Mouse (Mus musculus) c-Kit-negative CD71-positive TER-119-positive erythroid progenitor cells, embryonic 14.5 days (primary cell): Measurements from ENCODE around the gene Mgll.

Source experiments
- DNase-seq: peaks from one replicate; pipeline ENCODE4 v3.0.0-alpha.2; 2013; ENCODE audit warnings: low read depth, low spot score

Gene Mgll

GRCm38 (mm10) chr6:88717143-88718032, 6.8 kb upstream of the Mgll start:
- no peak for DNase-seq

GRCm38 (mm10) chr6:88718033-88718725, 6.0 kb upstream of the Mgll start:
- no peak for DNase-seq

GRCm38 (mm10) chr6:88721059-88721458, 3.2 kb upstream of the Mgll start:
- DNase-seq, result no peak

GRCm38 (mm10) chr6:88722906-88723305, 1.3 kb upstream of the Mgll start:
- no peak for DNase-seq

- no peak for DNase-seq
Observed at GRCm38 (mm10) chr6:88723806-88724312, 353 bp upstream of the Mgll start.

GRCm38 (mm10) chr6:88725590-88725989, 1.4 kb downstream of the Mgll start:
- no peak for DNase-seq

- no peak for DNase-seq
Observed at GRCm38 (mm10) chr6:88726252-88727211, 2.3 kb downstream of the Mgll start.

GRCm38 (mm10) chr6:88727490-88727889, 3.3 kb downstream of the Mgll start:
- DNase-seq, result no peak

- DNase-seq, result no peak
Observed at GRCm38 (mm10) chr6:88728054-88728453, 3.8 kb downstream of the Mgll start.

- DNase-seq, result no peak
Observed at GRCm38 (mm10) chr6:88728515-88728914, 4.3 kb downstream of the Mgll start.

- DNase-seq, result peak; percentile 80
Observed at GRCm38 (mm10) chr6:88731211-88731751, 7.1 kb downstream of the Mgll start.

GRCm38 (mm10) chr6:88731991-88732390, 7.8 kb downstream of the Mgll start:
- no peak for DNase-seq

- no peak for DNase-seq
Observed at GRCm38 (mm10) chr6:88732643-88733613, 8.7 kb downstream of the Mgll start.

GRCm38 (mm10) chr6:88736337-88736736, 12.1 kb downstream of the Mgll start:
- no peak for DNase-seq

- DNase-seq, result no peak
Observed at GRCm38 (mm10) chr6:88736741-88737508, 12.7 kb downstream of the Mgll start.

- no peak for DNase-seq
Observed at GRCm38 (mm10) chr6:88737509-88737888, 13.3 kb downstream of the Mgll start.

- DNase-seq, result no peak
Observed at GRCm38 (mm10) chr6:88741041-88741440, 16.8 kb downstream of the Mgll start.

GRCm38 (mm10) chr6:88741791-88742190, 17.6 kb downstream of the Mgll start:
- DNase-seq, result no peak

- no peak for DNase-seq
Observed at GRCm38 (mm10) chr6:88742286-88743011, 18.2 kb downstream of the Mgll start.
